Mouse (Mus musculus) midbrain, embryonic 13.5 days (tissue): ENCODE results near the gene Podn. TPM values are rescaled to one million over a fixed set of nuclear protein-coding genes. Genes with fewer than 3 reads are reported as not detected.
"Not testable (repeated sequence)": the region's sequence is repeated elsewhere in the genome, so short reads cannot be mapped to it uniquely, and the experiment has no call there.

Experiments
- ATAC-seq: fragments of 200-750 bp; cut with Nextera tagmentation; 2 replicates; pipeline ENCODE4 v1.8.0; 2017; ENCODE audit warnings: mild to moderate bottlenecking, moderate TSS enrichment, moderate library complexity
- H3K27ac ChIP-seq: fragments of 300-500 bp; sonication (generic); 2 replicates; pipeline ENCODE4 v1.5.1; 2015; ENCODE audit warnings: inconsistent platforms, mild to moderate bottlenecking, moderate library complexity
- H3K27me3 ChIP-seq: fragments of 300-500 bp; sonication (generic); 2 replicates; pipeline ENCODE4 v1.6.1; 2015; ENCODE audit warnings: mild to moderate bottlenecking, inconsistent platforms
- H3K36me3 ChIP-seq: fragments of 300-500 bp; sonication (generic); 2 replicates; pipeline ENCODE4 v1.6.1; 2015; ENCODE audit warnings: mild to moderate bottlenecking, inconsistent platforms
- H3K4me1 ChIP-seq: fragments of 300-500 bp; sonication (generic); replicated peaks from 2 replicates; pipeline ENCODE4 v1.6.1; 2015; ENCODE audit warnings: inconsistent platforms
- H3K4me2 ChIP-seq: fragments of 300-500 bp; sonication (generic); replicated peaks from 2 replicates; pipeline ENCODE4 v1.6.1; 2015; ENCODE audit warnings: moderate library complexity, mild to moderate bottlenecking, inconsistent platforms
- H3K4me3 ChIP-seq: fragments of 300-500 bp; sonication (generic); replicated peaks from 2 replicates; pipeline ENCODE4 v1.5.1; 2015; ENCODE audit warnings: mild to moderate bottlenecking, inconsistent platforms
- H3K9ac ChIP-seq: fragments of 300-500 bp; sonication (generic); replicated peaks from 2 replicates; pipeline ENCODE4 v1.6.1; 2015; ENCODE audit warnings: mild to moderate bottlenecking, inconsistent platforms
- H3K9me3 ChIP-seq: fragments of 300-500 bp; sonication (generic); 2 replicates; pipeline ENCODE4 v1.6.1; 2016; ENCODE audit warnings: mild to moderate bottlenecking, inconsistent platforms
- WGBS: fragments of 180-500 bp; shearing (Covaris S2); methylation state at CpG from one replicate; pipeline ENCODE4 v1.1.7; 2015; 5-methylcytosine and 5-hydroxymethylcytosine counted together
- polyA plus RNA-seq: library from polyadenylated mRNA; unstranded; fragments of >200 nt; fragmentation: Nextera tagmentation; extraction: Ambion mirVana; gene quantifications from 2 replicates; pipeline ENCODE4 v1.2.1, GENCODE M21; 2015

Podn gene
- polyA plus RNA-seq, 1 experiment from 2014 or later: 0.07 TPM

DNA sequence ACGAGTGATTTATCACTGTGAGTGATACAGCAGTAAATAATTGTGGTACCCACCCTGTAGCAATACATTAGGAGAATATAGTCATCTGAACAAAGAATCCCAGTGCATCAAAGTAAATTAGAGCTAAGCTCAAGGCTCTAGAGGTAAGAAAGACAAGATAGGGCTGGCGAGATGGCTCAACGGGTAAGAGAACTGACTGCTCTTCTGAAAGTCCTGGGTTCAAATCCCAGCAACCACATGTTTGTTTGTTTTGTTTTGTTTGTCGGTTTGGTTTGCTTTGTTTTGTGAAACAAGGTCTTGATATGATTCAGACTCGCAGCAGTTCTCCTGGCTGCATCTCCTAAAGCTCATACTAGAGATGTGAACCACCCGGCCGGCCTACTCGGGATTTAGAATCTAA, 21.2 kb upstream of the Podn start:
- WGBS: 92% methylated on average over 8 of the region's 8 CpGs

DNA sequence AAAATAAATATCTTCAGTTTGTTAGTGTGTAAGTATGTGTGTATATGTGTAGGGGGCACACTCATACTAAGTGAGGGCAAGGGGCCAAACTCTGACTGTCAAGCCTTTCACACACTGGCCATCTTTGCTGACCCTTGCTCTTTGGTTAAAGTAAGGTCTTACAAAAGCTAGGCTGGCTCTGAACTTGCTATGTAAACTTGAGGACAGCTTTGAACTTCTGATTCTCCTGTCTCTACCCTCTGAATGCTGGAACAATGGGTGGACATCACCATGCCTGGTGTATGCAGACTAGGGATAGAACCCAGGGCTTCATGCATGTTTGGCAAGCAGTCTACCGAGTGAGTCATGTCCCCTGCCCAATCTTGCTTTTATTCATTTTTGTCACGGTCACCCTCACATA, 20.2 kb upstream of the Podn start:
- Histone ChIP-seq H3K9me3 (no peaks in the 10 kb centered on the region), H3K9ac (no peak overlapping the region), H3K4me3 (no peak overlapping the region), H3K27ac (no peak overlapping the region), H3K4me2 (no peak overlapping the region), H3K4me1 (no peaks in the 10 kb centered on the region), H3K36me3 (no peaks in the 10 kb centered on the region), H3K27me3 (no peaks in the 10 kb centered on the region)
- 0 out of 2 replicates have a peak, but pooled peaks have one; percentile 27 for ATAC-seq
- WGBS: 89% methylated on average over 2 of the region's 2 CpGs

More for the DNA sequence above, 21.2 kb upstream of the Podn start:
- no peak overlapping the region for H3K27ac ChIP-seq
- no peak overlapping the region for H3K9ac ChIP-seq
- H3K27me3 ChIP-seq: no peaks in the 10 kb centered on the region
- ATAC-seq: no peak
- no peak overlapping the region for H3K4me2 ChIP-seq
- H3K4me1 ChIP-seq: no peaks in the 10 kb centered on the region
- H3K9me3 ChIP-seq: no peaks in the 10 kb centered on the region
- no peaks in the 10 kb centered on the region for H3K36me3 ChIP-seq
- H3K4me3 ChIP-seq: peak overlapping the region; percentile 58; the same call in 1 of the 2 replicates

DNA sequence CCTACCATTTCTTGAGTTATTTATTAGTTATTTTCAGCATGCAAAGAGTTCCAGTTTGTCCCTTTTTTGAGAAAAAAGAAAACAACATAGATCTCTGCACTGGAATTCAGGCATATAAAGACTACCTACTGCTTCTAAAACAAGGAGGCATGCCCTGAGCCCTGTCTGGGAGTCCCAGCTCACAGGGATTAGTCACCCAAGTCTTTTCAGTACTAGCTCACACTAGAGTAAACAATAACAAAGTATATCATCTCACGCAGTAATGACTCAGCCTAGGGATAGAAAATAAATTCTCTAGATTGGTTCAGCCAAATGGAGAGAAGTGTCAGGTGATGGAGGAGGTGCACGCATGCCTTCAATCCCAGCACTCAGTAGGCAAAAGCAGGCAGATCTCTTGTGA, 14.5 kb upstream of the Podn start:
- 73% methylated on average over 2 of the region's 2 CpGs for WGBS
- Histone ChIP-seq H3K9me3 (no peaks in the 10 kb centered on the region), H3K4me3 (no peak overlapping the region), H3K27me3 (no peaks in the 10 kb centered on the region), H3K4me2 (no peak overlapping the region), H3K9ac (no peak overlapping the region), H3K27ac (no peak overlapping the region), H3K4me1 (no peaks in the 10 kb centered on the region), H3K36me3 (0 out of 2 replicates have a peak, but pooled peaks cover 3% of the 10 kb centered on the region)
- ATAC-seq: no peak

DNA sequence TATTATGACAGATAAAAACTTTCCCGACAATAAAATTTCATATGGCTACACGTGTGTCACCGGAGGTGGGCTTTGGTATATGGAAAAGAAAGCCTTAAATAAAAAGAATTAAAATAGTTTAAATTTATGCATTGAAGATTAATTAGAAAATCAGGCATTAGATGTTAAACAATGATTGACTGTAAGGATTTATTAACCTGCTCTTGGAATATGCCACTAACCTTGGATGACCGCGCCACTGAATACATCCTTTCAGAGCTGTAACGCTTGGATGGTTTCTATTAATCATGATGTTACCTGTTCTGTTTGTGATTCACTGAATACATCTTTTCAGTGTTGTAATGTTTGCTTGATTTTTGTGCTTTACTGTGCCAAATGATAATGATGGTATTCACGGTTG, 13.5 kb upstream of the Podn start:
- Histone ChIP-seq H3K36me3 (0 out of 2 replicates have a peak, but pooled peaks cover 3% of the 10 kb centered on the region), H3K27me3 (no peaks in the 10 kb centered on the region), H3K4me1 (no peaks in the 10 kb centered on the region), H3K9me3 (no peaks in the 10 kb centered on the region), H3K9ac (no peak overlapping the region), H3K4me3 (no peak overlapping the region), H3K4me2 (no peak overlapping the region), H3K27ac (no peak overlapping the region)
- ATAC-seq: no peak
- 95% methylated on average over 7 of the region's 7 CpGs for WGBS

DNA sequence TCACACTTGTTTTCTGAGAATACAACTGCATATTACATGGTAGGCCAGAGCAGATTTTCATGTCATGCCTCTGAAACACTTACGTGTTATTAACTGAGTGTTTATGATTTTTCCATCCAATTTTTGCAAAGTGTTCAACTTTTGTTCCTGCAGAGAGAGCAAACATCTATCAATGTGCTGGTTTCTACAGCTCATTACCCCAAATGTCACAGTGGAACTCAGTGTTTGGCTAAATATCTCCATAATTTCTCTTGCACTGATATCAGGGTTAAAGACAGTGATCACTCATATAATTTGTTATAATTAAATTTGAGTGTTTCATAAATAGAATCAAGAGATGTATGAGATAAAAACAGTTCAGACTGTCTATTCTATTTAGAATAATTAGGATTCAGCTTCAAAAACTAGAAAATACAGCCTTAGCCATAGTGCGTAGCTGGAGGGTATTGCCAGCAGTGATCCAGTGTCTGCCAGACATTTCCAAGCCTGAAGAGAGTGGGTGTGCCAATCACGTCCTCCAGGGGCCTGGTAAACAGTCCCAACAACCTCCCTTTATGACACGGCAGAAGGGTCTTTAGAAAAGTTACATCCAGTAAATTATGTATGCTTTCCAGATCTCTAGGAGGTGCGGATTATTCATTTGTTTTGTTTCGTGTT, 3.4 kb downstream of the Podn start:
- Histone ChIP-seq H3K4me1 (no peaks in the 10 kb centered on the region), H3K4me2 (no peak overlapping the region), H3K27ac (no peak overlapping the region), H3K27me3 (no peaks in the 10 kb centered on the region), H3K36me3 (peaks cover 7% of the 10 kb centered on the region; the same call in 1 of the 2 replicates), H3K4me3 (no peak overlapping the region), H3K9ac (no peak overlapping the region), H3K9me3 (no peaks in the 10 kb centered on the region)
- WGBS: 88% methylated on average over 6 of the region's 6 CpGs
- no peak for ATAC-seq

DNA sequence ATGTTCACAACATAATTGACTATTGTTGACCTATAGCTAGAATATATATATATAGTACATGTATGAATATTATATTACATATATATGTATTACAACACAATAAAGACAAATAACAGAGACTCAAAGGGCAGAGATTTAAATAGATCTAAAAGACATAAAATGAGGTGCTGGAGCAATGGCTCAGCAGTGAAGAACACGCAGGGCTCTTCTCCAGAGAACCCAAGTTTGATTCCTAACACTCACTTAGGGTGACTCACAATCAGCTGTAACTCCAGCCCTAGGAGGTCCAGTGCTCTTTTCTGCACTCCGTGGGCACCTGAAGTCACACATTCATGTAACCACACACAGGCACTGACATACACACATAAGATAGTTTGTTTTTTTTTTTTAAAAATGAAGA, 12.3 kb downstream of the Podn start:
- no peak overlapping the region for H3K27ac ChIP-seq
- H3K36me3 ChIP-seq: no peaks in the 10 kb centered on the region
- H3K4me2 ChIP-seq: no peak overlapping the region
- H3K27me3 ChIP-seq: no peaks in the 10 kb centered on the region
- no peak overlapping the region for H3K4me3 ChIP-seq
- 93% methylated on average over 2 of the region's 2 CpGs for WGBS
- peaks cover 7% of the 10 kb centered on the region for H3K4me1 ChIP-seq
- no peak overlapping the region for H3K9ac ChIP-seq
- ATAC-seq: no peak
- H3K9me3 ChIP-seq: no peaks in the 10 kb centered on the region

DNA sequence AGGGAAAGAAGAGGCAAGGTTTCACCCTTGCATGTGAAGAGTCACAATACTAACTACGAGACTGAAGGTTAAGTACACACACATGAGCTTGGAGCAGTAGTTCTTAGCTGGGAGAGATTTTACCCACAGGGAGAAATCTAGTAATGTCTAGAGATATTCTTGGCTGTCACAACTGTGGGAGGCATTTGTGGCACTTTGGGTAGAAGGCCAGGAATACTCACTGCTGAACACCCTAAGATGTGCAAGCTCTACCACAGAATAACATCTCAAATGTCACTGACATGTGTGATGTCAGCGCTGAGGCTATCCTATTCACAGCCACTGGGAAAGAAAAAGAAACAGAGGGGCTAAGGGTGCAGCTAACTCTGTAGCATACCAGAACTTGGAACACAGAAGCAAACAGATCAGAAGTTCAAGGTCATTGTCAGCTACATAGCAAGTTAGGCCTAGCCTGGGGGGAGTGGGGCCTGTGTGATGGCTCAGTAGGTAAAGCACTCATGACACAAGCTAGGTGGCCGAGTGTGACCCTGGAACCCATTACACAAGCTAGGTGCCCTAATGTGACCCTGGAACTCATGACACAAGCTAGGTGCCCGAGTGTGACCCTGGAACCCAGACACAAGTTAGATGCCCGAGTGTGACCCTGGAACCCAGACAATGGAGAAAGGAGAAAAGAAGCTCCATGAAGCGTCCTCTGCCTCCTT, 13.1 kb downstream of the Podn start:
- H3K4me1 ChIP-seq: peaks cover 7% of the 10 kb centered on the region
- no peaks in the 10 kb centered on the region for H3K27me3 ChIP-seq
- no peak overlapping the region for H3K27ac ChIP-seq
- H3K4me2 ChIP-seq: no peak overlapping the region
- no peak overlapping the region for H3K4me3 ChIP-seq
- H3K9ac ChIP-seq: no peak overlapping the region
- H3K9me3 ChIP-seq: no peaks in the 10 kb centered on the region
- H3K36me3 ChIP-seq: no peaks in the 10 kb centered on the region
- no peak for ATAC-seq
- 83% methylated on average over 6 of the region's 6 CpGs for WGBS

DNA sequence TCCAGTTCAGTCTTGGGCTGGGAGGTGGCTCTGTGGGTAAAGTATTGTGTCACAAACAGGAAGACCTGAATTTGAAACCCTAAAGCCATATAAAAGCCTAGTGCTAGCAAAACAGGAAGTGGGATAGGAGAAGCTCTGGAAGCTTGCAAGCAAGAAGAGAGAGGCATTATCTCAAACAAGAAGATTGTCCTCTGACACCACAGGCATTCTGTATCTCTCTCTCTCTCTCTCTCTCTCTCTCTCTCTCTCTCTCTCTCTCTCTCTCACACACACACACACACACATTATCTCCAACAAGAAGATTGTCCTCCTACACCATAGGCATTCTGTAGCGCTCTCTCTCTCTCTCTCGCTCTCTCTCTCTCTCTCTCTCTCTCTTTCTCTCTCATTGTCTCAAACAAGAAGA, 13.8 kb downstream of the Podn start:
- H3K27ac ChIP-seq: no peak overlapping the region
- peaks cover 7% of the 10 kb centered on the region for H3K4me1 ChIP-seq
- no peaks in the 10 kb centered on the region for H3K27me3 ChIP-seq
- no peak for ATAC-seq
- WGBS: 83% methylated on average over 2 of the region's 2 CpGs
- no peak overlapping the region for H3K4me3 ChIP-seq
- no peaks in the 10 kb centered on the region for H3K36me3 ChIP-seq
- no peak overlapping the region for H3K9ac ChIP-seq
- H3K9me3 ChIP-seq: no peaks in the 10 kb centered on the region
- no peak overlapping the region for H3K4me2 ChIP-seq

DNA sequence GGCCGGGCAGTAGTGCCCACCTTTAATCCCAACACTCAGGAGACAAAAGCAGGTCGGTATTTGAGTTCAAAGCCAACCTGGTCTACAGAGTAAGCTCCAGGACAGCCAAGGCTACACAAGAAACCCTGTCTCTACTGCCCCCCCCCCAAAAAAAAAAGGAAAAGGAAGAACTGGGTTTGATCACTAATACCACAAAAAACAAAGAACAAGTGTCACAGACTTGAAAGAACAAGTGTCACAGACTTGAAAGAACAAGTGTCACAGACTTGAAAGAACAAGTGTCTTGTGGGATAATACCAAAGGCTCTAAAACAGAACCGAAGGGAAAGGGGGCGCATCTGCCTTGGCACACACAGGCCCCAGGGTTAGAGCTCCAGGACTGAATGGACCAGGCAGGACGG, 15.4 kb downstream of the Podn start:
- 65% methylated on average over 5 of the region's 5 CpGs for WGBS
- no peak for ATAC-seq

DNA sequence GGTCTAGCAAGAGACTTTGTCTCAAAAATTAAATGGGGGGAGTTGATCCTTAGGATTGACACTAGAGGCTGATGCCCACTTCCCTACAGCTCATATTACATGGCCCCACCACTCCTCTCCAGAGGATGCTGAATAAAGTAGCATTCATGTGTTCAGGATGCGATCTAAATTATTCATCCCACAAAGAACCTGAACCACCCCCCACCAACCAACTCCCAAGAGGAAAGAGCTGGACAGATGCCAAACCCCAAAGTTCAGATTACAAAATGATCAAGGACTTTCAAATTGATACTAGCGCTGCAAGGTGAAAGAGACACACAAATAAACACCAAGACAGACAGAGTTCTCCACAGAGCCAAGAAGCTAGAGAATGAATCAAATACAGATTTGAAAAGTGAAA, 16.5 kb downstream of the Podn start:
- Histone ChIP-seq H3K27ac (peak overlapping the region; percentile 74; the same call in 1 of the 2 replicates), H3K4me2 (no peak overlapping the region), H3K9me3 (no peaks in the 10 kb centered on the region), H3K36me3 (no peaks in the 10 kb centered on the region), H3K9ac (no peak overlapping the region), H3K4me1 (peaks cover 7% of the 10 kb centered on the region), H3K27me3 (no peaks in the 10 kb centered on the region), H3K4me3 (no peak overlapping the region)
- ATAC-seq: peak; percentile 65; the same call in 1 of the 2 replicates
- 37% methylated on average over 2 of the region's 2 CpGs for WGBS

More for the DNA sequence above, 15.4 kb downstream of the Podn start:
- Histone ChIP-seq H3K9ac (no peak overlapping the region), H3K27ac (no peak overlapping the region), H3K9me3 (no peaks in the 10 kb centered on the region), H3K27me3 (no peaks in the 10 kb centered on the region), H3K4me1 (peaks cover 7% of the 10 kb centered on the region), H3K4me3 (no peak overlapping the region), H3K4me2 (no peak overlapping the region), H3K36me3 (no peaks in the 10 kb centered on the region)

DNA sequence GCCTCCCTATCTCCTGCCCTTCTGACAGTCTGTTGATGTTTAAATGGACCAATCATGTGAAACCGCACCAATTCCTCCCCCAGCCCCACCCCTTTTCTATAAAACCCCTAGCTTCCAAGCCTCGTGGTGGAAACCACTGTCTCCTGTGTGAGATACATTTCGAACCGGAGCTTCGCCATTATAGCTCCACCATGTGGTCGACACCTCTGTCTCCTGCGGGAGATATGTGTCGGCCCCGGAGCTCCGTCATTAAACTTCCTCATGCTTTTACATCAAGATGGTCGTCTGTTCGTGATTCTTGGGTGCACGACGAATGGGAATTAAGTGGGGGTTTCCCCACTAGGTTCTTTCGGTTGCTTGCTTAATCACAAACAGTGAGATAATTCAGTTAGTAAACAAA, 17.1 kb downstream of the Podn start:
- WGBS: 83% methylated on average over 15 of the region's 15 CpGs
- H3K9me3 ChIP-seq, H3K9ac ChIP-seq, H3K27me3 ChIP-seq, ATAC-seq, H3K4me3 ChIP-seq, H3K27ac ChIP-seq, H3K4me2 ChIP-seq, H3K4me1 ChIP-seq, H3K36me3 ChIP-seq: not testable (repeated sequence)

DNA sequence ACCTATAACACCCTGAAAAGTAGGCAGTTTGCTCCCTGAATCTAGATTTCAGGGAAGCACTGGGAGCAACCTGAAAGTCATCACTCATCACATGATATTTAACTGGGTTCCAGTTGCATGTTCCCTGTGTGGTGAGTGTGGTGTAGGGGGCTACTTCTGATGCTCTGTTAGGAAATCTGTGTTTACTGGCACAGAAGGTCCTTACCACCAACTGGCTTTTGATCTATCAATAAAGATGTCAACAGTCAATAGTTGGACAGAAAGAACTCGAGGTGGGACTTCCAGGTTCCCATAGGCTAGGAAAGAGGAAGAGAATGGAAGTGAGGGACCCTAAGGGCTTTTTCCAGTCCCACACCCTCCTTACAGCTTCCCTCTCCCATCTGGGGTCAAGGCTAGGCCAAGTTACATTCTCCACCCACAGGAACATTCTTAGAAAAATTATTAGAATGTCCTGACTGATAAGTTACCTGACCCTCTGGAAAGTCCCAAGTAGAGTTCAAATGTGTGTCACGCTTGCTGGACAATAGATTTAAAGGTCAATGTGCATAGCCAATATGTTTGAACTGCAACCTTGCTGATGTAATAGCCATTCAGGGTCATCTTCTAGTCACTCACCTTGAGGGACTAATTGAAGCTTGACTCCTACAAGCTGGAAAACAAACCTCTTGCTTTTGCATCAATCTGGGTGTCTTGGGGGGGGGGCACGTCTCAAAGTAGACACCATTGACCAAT, 18.9 kb downstream of the Podn start:
- Histone ChIP-seq H3K27ac (no peak overlapping the region), H3K36me3 (no peaks in the 10 kb centered on the region), H3K4me2 (no peak overlapping the region), H3K27me3 (no peaks in the 10 kb centered on the region), H3K4me3 (no peak overlapping the region), H3K4me1 (peaks cover 7% of the 10 kb centered on the region), H3K9ac (no peak overlapping the region), H3K9me3 (no peaks in the 10 kb centered on the region)
- no peak for ATAC-seq
- 87% methylated on average over 3 of the region's 3 CpGs for WGBS
